Mouse (Mus musculus) hematopoietic multipotent progenitor cell, adult 10-12 weeks (in vitro differentiated cells): Measurements from ENCODE around the gene Dlx6. TPM values are rescaled to one million over a fixed set of nuclear protein-coding genes. Genes with fewer than 3 reads are reported as not detected.

ENCODE experiments used
- polyA plus RNA-seq: library from polyadenylated mRNA; stranded (reverse); fragments of >175 nt; gene quantifications from 2 replicates; pipeline ENCODE4 v1.2.3, GENCODE M21; 2012; ENCODE audit warnings: low replicate concordance

Gene Dlx6
- not detected in 2 replicates for polyA plus RNA-seq

GRCm38 (mm10) chr6:6863160-6863870 lies at the start of gene Dlx6:
Gene Dlx6 (plus strand): TSS chr6:6863334.

GRCm38 (mm10) chr6:6881638-6882190 lies 18.6 kb downstream of the Dlx6 start, which contains the start of gene Dlx5:
Gene Dlx5 (minus strand): TSS chr6:6882085.

Other genes with a start within 250 kb of the Dlx6 start
- gene Dlx5, start 18.8 kb downstream of the Dlx6 start, polyA plus RNA-seq = not detected in 2 replicates
- gene Sdhaf3, start 92.7 kb downstream of the Dlx6 start, polyA plus RNA-seq = 0.13 and 1.5 TPM in 2 replicates